Mouse (Mus musculus): ENCODE results near the gene Zfp382. TPM values are rescaled to one million over a fixed set of nuclear protein-coding genes. Genes with fewer than 3 reads are reported as not detected.
"Not testable (repeated sequence)": the region's sequence is repeated elsewhere in the genome, so short reads cannot be mapped to it uniquely, and the experiment has no call there.

The Zfp382 gene
- polyA plus RNA-seq, 1 experiment, result 0.92 TPM

DNA sequence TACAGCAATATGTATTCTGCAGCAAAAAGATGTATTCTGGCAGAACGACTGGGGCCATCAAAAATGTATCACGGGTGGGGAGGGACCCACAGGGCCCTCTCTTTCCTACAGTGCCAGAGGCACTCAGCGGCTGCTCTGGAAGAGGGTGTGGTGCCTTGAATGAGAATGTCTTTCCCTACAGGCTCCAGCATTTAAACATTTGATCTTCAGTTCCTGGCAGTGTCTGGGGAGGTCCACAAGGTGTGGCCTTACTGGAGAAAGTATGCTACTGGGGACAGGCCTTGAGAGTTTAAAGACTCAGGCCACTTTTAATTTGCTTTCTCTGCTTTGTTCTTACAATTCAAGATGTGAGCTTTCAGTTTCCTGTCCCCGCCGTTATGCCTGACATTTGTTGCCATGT, 5.7 kb upstream of the Zfp382 start:
- Histone ChIP-seq H3K27me3 (ENCODE audit: control insufficient read depth, insufficient read depth, low read length) (no peaks in the 10 kb centered on the region), H3K27ac (ENCODE audit: insufficient read depth, low read length) (no peak overlapping the region), H3K36me3 (ENCODE audit: control insufficient read depth, insufficient read depth, low read length) (no peaks in the 10 kb centered on the region), H3K4me3 (ENCODE audit: extremely low read depth, insufficient read depth, insufficient read length) (no peak overlapping the region), H3K4me1 (ENCODE audit: control insufficient read depth, insufficient read depth, insufficient read length) (no peaks in the 10 kb centered on the region)
- WGBS, result 91% methylated on average over 5 of the region's 5 CpGs
- TF ChIP-seq CTCF (IDR thresholded peaks at IDR 0.05; ENCODE audit: extremely low read depth, insufficient read depth, insufficient read length, insufficient replicate concordance) (no peak), POLR2A (IDR thresholded peaks at IDR 0.05; ENCODE audit: low read depth, low read length) (no peak)
- DNase-seq (ENCODE audit: low read depth in 1 of 2, low spot score in 2 of 2), result no peak

DNA sequence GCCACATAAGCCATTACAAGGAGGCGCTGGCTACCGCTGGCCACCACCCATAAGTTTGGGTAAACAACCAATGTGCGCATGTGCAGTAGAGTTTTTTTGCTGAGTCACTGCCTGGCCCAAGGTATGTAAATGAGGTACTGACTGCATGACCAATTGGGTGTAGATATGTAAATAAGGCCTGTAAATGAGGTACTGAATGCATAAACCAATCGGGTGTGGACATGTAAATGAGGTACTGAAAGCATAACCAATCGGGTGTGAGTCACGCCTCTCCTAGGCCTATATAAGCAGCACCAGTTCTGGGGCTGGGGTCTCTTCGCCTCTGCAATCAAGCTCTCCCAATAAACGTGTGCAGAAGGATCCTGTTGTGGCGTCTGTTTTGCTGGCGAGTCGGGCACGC, 3.8 kb upstream of the Zfp382 start:
- not testable (repeated sequence) for H3K4me3 ChIP-seq (ENCODE audit: extremely low read depth, insufficient read depth, insufficient read length); H3K36me3 ChIP-seq (ENCODE audit: control insufficient read depth, insufficient read depth, low read length); DNase-seq (ENCODE audit: low read depth in 1 of 2, low spot score in 2 of 2); H3K4me1 ChIP-seq (ENCODE audit: control insufficient read depth, insufficient read depth, insufficient read length); H3K27ac ChIP-seq (ENCODE audit: insufficient read depth, low read length); H3K27me3 ChIP-seq (ENCODE audit: control insufficient read depth, insufficient read depth, low read length)
- 96% methylated on average over 12 of the region's 12 CpGs for WGBS

DNA sequence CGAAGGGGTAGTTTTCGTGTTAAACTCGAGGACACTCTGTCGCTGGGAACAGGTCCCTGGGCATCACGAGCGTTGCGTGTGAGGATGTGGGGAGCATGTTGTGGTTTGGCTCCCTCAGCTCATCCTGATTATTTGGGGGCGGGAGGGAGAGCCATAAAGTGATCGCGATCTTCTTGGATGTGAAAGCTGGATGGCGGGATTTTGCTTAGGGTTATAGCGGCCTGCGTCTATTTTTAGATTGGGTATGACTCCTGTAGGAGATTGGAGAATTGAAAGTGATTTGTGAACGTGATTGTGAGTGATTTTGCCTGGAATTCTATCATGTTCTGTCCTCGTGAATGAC, 417 bp downstream of the Zfp382 start:
- no peak for DNase-seq (ENCODE audit: low read depth in 1 of 2, low spot score in 2 of 2)
- Histone ChIP-seq H3K36me3 (ENCODE audit: control insufficient read depth, insufficient read depth, low read length) (no peaks in the 10 kb centered on the region), H3K4me1 (ENCODE audit: control insufficient read depth, insufficient read depth, insufficient read length) (no peaks in the 10 kb centered on the region), H3K27me3 (ENCODE audit: control insufficient read depth, insufficient read depth, low read length) (no peaks in the 10 kb centered on the region), H3K4me3 (ENCODE audit: extremely low read depth, insufficient read depth, insufficient read length) (peak overlapping the region; percentile 77), H3K27ac (ENCODE audit: insufficient read depth, low read length) (peak overlapping the region; percentile 19; the same call in 1 of the 2 replicates)
- no peak for TF ChIP-seq CTCF (IDR thresholded peaks at IDR 0.05; ENCODE audit: extremely low read depth, insufficient read depth, insufficient read length, insufficient replicate concordance)
- no peak for TF ChIP-seq POLR2A (IDR thresholded peaks at IDR 0.05; ENCODE audit: low read depth, low read length)
- under 1% methylated on average over 15 of the region's 15 CpGs for WGBS

DNA sequence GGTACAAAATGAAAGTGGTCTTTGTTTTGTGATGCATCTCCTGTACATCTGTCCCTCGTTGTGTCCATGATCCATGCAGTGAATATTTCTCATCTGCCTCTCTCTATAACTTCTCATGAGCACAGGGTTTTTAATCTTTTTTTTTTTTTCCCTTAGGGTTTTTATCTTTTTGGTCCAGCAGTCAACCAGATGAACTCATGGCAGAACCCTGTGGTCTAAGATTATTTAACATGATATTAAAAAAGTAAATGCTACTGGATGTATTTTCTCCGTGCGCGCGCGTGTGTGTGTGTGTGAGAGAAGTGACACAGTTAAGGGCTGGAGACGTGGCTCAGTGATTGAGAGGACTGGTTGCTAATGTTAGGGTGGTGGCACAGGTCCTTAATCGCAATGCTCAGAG, 8.2 kb downstream of the Zfp382 start:
- Histone ChIP-seq H3K27ac (ENCODE audit: insufficient read depth, low read length) (no peak overlapping the region), H3K27me3 (ENCODE audit: control insufficient read depth, insufficient read depth, low read length) (no peaks in the 10 kb centered on the region), H3K4me3 (ENCODE audit: extremely low read depth, insufficient read depth, insufficient read length) (no peak overlapping the region), H3K4me1 (ENCODE audit: control insufficient read depth, insufficient read depth, insufficient read length) (no peaks in the 10 kb centered on the region), H3K36me3 (ENCODE audit: control insufficient read depth, insufficient read depth, low read length) (peaks cover 19% of the 10 kb centered on the region)
- 92% methylated on average over 8 of the region's 8 CpGs for WGBS
- no peak for DNase-seq (ENCODE audit: low read depth in 1 of 2, low spot score in 2 of 2)
- no peak for TF ChIP-seq CTCF (IDR thresholded peaks at IDR 0.05; ENCODE audit: extremely low read depth, insufficient read depth, insufficient read length, insufficient replicate concordance)
- TF ChIP-seq POLR2A (IDR thresholded peaks at IDR 0.05; ENCODE audit: low read depth, low read length), result no peak

DNA sequence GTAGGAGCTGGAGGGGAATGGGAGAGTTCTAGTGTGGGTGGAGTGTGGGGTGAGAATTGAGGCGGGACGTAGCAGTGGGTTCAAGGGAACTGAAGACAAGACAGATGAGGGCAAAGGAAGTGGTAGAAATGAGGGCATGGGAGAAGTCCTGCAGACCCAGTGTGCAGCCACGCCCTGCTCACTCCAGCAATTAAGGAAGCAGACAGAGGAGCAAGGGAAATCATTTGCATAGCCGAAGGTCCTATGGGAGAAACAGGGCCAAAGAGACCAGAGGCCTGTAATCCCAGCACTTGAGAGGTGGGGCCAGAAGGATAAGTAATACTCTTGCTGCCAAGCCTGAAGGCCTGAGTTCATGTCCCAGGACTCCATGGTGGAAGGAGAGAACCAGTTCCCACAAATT, 10.7 kb downstream of the Zfp382 start:
- peaks cover 19% of the 10 kb centered on the region for H3K36me3 ChIP-seq (ENCODE audit: control insufficient read depth, insufficient read depth, low read length)
- H3K4me1 ChIP-seq (ENCODE audit: control insufficient read depth, insufficient read depth, insufficient read length), result no peaks in the 10 kb centered on the region
- WGBS, result 81% methylated on average over 4 of the region's 4 CpGs
- no peaks in the 10 kb centered on the region for H3K27me3 ChIP-seq (ENCODE audit: control insufficient read depth, insufficient read depth, low read length)
- H3K27ac ChIP-seq (ENCODE audit: insufficient read depth, low read length), result no peak overlapping the region
- DNase-seq (ENCODE audit: low read depth in 1 of 2, low spot score in 2 of 2), result no peak
- no peak overlapping the region for H3K4me3 ChIP-seq (ENCODE audit: extremely low read depth, insufficient read depth, insufficient read length)
- no peak for TF ChIP-seq CTCF (IDR thresholded peaks at IDR 0.05; ENCODE audit: extremely low read depth, insufficient read depth, insufficient read length, insufficient replicate concordance)
- TF ChIP-seq POLR2A (IDR thresholded peaks at IDR 0.05; ENCODE audit: low read depth, low read length), result no peak

DNA sequence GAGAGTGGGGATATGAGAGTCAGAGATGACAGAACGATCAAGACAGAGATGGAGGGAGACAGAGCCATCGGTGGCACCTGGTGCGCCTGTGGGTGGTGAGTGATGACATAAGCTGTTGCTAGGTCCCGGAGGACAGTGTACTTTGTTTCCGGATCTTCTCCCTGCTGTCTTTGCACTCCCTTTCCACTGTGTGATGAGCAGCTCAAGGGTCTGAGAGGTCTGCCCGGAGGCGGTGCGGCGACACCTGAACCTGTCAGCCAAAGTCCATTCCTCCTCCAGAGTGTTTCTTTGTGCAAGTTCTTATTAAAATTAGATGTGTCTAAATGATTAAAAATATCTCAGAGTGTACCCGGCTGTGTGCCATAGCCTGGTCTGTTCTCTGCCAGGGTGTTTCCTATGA, 15.1 kb downstream of the Zfp382 start:
- H3K36me3 ChIP-seq (ENCODE audit: control insufficient read depth, insufficient read depth, low read length), result peaks cover 12% of the 10 kb centered on the region
- no peaks in the 10 kb centered on the region for H3K27me3 ChIP-seq (ENCODE audit: control insufficient read depth, insufficient read depth, low read length)
- no peak overlapping the region for H3K27ac ChIP-seq (ENCODE audit: insufficient read depth, low read length)
- no peak for TF ChIP-seq CTCF (IDR thresholded peaks at IDR 0.05; ENCODE audit: extremely low read depth, insufficient read depth, insufficient read length, insufficient replicate concordance)
- TF ChIP-seq POLR2A (IDR thresholded peaks at IDR 0.05; ENCODE audit: low read depth, low read length), result no peak
- no peaks in the 10 kb centered on the region for H3K4me1 ChIP-seq (ENCODE audit: control insufficient read depth, insufficient read depth, insufficient read length)
- WGBS, result 94% methylated on average over 10 of the region's 10 CpGs
- DNase-seq (ENCODE audit: low read depth in 1 of 2, low spot score in 2 of 2), result no peak
- no peak overlapping the region for H3K4me3 ChIP-seq (ENCODE audit: extremely low read depth, insufficient read depth, insufficient read length)

DNA sequence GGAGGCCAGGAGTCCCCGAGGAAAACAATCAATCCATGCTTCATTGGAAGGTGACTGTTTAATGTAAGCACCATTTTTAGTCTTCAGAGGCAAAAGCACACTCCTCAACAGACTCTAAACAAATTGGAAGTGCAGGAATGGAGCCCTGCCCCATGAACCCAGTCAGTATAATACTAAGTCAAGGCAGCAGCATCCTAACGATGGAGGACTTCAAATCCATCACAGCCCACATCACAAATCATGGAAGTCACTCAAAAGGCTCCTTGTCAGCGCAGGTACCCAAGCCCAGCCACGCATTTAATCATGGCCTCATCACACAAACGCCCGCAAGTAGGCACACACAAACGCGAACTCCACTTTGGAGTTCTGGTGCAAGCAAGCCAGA, 21.4 kb downstream of the Zfp382 start:
- TF ChIP-seq CTCF (IDR thresholded peaks at IDR 0.05; ENCODE audit: extremely low read depth, insufficient read depth, insufficient read length, insufficient replicate concordance) (no peak), POLR2A (IDR thresholded peaks at IDR 0.05; ENCODE audit: low read depth, low read length) (no peak)
- Histone ChIP-seq H3K36me3 (ENCODE audit: control insufficient read depth, insufficient read depth, low read length) (no peaks in the 10 kb centered on the region; the same call in 1 of the 2 replicates), H3K4me3 (ENCODE audit: extremely low read depth, insufficient read depth, insufficient read length) (peak overlapping the region; percentile 43; the same call in 1 of the 2 replicates), H3K27me3 (ENCODE audit: control insufficient read depth, insufficient read depth, low read length) (no peaks in the 10 kb centered on the region; the same call in 1 of the 2 replicates), H3K4me1 (ENCODE audit: control insufficient read depth, insufficient read depth, insufficient read length) (no peaks in the 10 kb centered on the region), H3K27ac (ENCODE audit: insufficient read depth, low read length) (no peak overlapping the region)
- 14% methylated on average over 8 of the region's 8 CpGs for WGBS
- no peak for DNase-seq (ENCODE audit: low read depth in 1 of 2, low spot score in 2 of 2)

All from spleen, adult 2 months (tissue).